Mouse (Mus musculus): ENCODE measurements around the gene M1ap.
A peak's percentile ranks its signal among the peaks of the same experiment; 100 is the strongest.

Gene M1ap

GRCm38 (mm10) chr6:82934616-82935230 lies 12.0 kb upstream of the M1ap start:
- no peak for DNase-seq (ENCODE audit: low spot score in 2 of 2)

GRCm38 (mm10) chr6:82939167-82939912 lies 7.4 kb upstream of the M1ap start, which contains the start of gene Sema4f:
Gene Sema4f, minus strand, starts transcription at chr6:82939769.
- DNase-seq (ENCODE audit: low spot score in 2 of 2): peak; percentile 68 to 77

GRCm38 (mm10) chr6:82940765-82941164 lies 5.9 kb upstream of the M1ap start:
- DNase-seq (ENCODE audit: low spot score in 2 of 2): no peak

GRCm38 (mm10) chr6:82945750-82946149 lies 952 bp upstream of the M1ap start:
- no peak for DNase-seq (ENCODE audit: low spot score in 2 of 2)

GRCm38 (mm10) chr6:82956553-82957251 lies 10.0 kb downstream of the M1ap start:
- no peak for DNase-seq (ENCODE audit: low spot score in 2 of 2)

GRCm38 (mm10) chr6:82961664-82962063 lies 15.0 kb downstream of the M1ap start:
- no peak for DNase-seq (ENCODE audit: low spot score in 2 of 2)

GRCm38 (mm10) chr6:82969249-82970084 lies 22.8 kb downstream of the M1ap start:
- no peak for DNase-seq (ENCODE audit: low spot score in 2 of 2)

GRCm38 (mm10) chr6:82971031-82971430 lies 24.3 kb downstream of the M1ap start:
- DNase-seq (ENCODE audit: low spot score in 2 of 2): peak; percentile 28 to 59

- DNase-seq (ENCODE audit: low spot score in 2 of 2): no peak
These were observed 40.8 kb downstream of the M1ap start for GRCm38 (mm10) chr6:82987411-82987971.

- no peak for DNase-seq (ENCODE audit: low spot score in 2 of 2)
These were observed 47.0 kb downstream of the M1ap start for GRCm38 (mm10) chr6:82993696-82994095.

GRCm38 (mm10) chr6:82994372-82994771 lies 47.7 kb downstream of the M1ap start:
- no peak for DNase-seq (ENCODE audit: low spot score in 2 of 2)

GRCm38 (mm10) chr6:82996740-82997315 lies 50.1 kb downstream of the M1ap start:
- DNase-seq (ENCODE audit: low spot score in 2 of 2): peak; percentile 88 to 90

- peak; percentile 24 to 33 for DNase-seq (ENCODE audit: low spot score in 2 of 2)
These were observed 50.9 kb downstream of the M1ap start for GRCm38 (mm10) chr6:82997511-82998102.

- DNase-seq (ENCODE audit: low spot score in 2 of 2): no peak
These were observed 51.6 kb downstream of the M1ap start for GRCm38 (mm10) chr6:82998326-82998725.

- DNase-seq (ENCODE audit: low spot score in 2 of 2): no peak
These were observed 53.3 kb downstream of the M1ap start for GRCm38 (mm10) chr6:82999986-83000385.

- no peak for DNase-seq (ENCODE audit: low spot score in 2 of 2)
These were observed 56.4 kb downstream of the M1ap start for GRCm38 (mm10) chr6:83003082-83003481.

- DNase-seq (ENCODE audit: low spot score in 2 of 2): no peak
These were observed 57.1 kb downstream of the M1ap start for GRCm38 (mm10) chr6:83003850-83004249.

- DNase-seq (ENCODE audit: low spot score in 2 of 2): no peak
These were observed 57.6 kb downstream of the M1ap start for GRCm38 (mm10) chr6:83004309-83004708.

- peak in 1 of 2 experiments; percentile 35 for DNase-seq (ENCODE audit: low spot score in 2 of 2)
These were observed 58.2 kb downstream of the M1ap start for GRCm38 (mm10) chr6:83004872-83005271.

- no peak for DNase-seq (ENCODE audit: low spot score in 2 of 2)
These were observed 58.8 kb downstream of the M1ap start for GRCm38 (mm10) chr6:83005444-83006011.
